Mouse (Mus musculus) heart, adult 2 months (tissue): ENCODE data around the gene Slc6a6. TPM values are rescaled to one million over a fixed set of nuclear protein-coding genes. Genes with fewer than 3 reads are reported as not detected.
A peak's percentile ranks its signal among the peaks of the same experiment; 100 is the strongest.

Experiments
- DNase-seq, 2 experiments: peaks; one replicate each; pipeline ENCODE4 v3.0.0; 2021
- H3K27ac ChIP-seq: fragments of 200-600 bp; 2 replicates; pipeline ENCODE4 v1.8.1; 2022
- H3K27me3 ChIP-seq: fragments of 200-500 bp; 2 replicates; pipeline ENCODE4 v1.6.1; 2012; ENCODE audit warnings: mild to moderate bottlenecking, low read length, inconsistent platforms, mixed read lengths; ENCODE audit not compliant: control insufficient read depth, insufficient read depth
- H3K36me3 ChIP-seq: fragments of 200-500 bp; 2 replicates; pipeline ENCODE4 v1.6.1; 2012; ENCODE audit warnings: low read length, inconsistent platforms; ENCODE audit not compliant: control insufficient read depth, insufficient read depth
- H3K4me1 ChIP-seq: fragments of 200-500 bp; 2 replicates; pipeline ENCODE4 v1.6.1; 2011; ENCODE audit warnings: low read length; ENCODE audit not compliant: control insufficient read depth, insufficient read depth
- H3K4me3 ChIP-seq: fragments of 200-600 bp; 2 replicates; pipeline ENCODE4 v1.8.1; 2022
- H3K79me2 ChIP-seq: fragments of 200-500 bp; replicated peaks from 2 replicates; pipeline ENCODE4 v1.6.1; 2012; ENCODE audit warnings: mild to moderate bottlenecking, inconsistent platforms, low read length, moderate library complexity, mixed read lengths; ENCODE audit not compliant: control insufficient read depth, insufficient read depth
- H3K9ac ChIP-seq: fragments of 200-500 bp; 2 replicates; pipeline ENCODE4 v1.6.1; 2012; ENCODE audit warnings: low read depth, mild to moderate bottlenecking, control low read depth, inconsistent platforms, low read length, mixed read lengths
- CTCF ChIP-seq: fragments of 200-600 bp; IDR thresholded peaks from 2 replicates; pipeline ENCODE4 v1.8.1; 2022; ENCODE audit warnings: antibody characterized with exemption, mild to moderate bottlenecking, moderate library complexity
- EP300 ChIP-seq: fragments of 200-500 bp; IDR thresholded peaks from 2 replicates; pipeline ENCODE4 v1.6.1; 2011; ENCODE audit warnings: low read depth, low read length, control low read depth; ENCODE audit not compliant: insufficient read depth
- POLR2A ChIP-seq: fragments of 200-500 bp; IDR thresholded peaks from 2 replicates; pipeline ENCODE4 v1.6.1; 2011; ENCODE audit warnings: mild to moderate bottlenecking, low read depth, low read length, control low read depth; ENCODE audit not compliant: insufficient read depth
- WGBS: fragments of 180-500 bp; shearing (Covaris S2); methylation state at CpG from one replicate; pipeline ENCODE4 v1.1.7; 2018; 5-methylcytosine and 5-hydroxymethylcytosine counted together
- intact Hi-C: fragments of 180-260 bp; cut with DNase I; formaldehyde crosslinking; loops from one replicate; pipeline ENCODE4 v1.15.1; 2025
- polyA plus RNA-seq: library from polyadenylated mRNA; depleted of rRNA; stranded (reverse); fragments of >200 nt; gene quantifications from 2 replicates; pipeline ENCODE4 v1.2.3, GENCODE M21; 2012
- total RNA-seq, 2 experiments: library from RNA; stranded (reverse); gene quantifications; 2 replicates each; pipeline ENCODE4 v1.2.3; 2021

The Slc6a6 gene
- total and polyA plus RNA-seq, 3 experiments: 56.4 to 96.9 (median 86.2) TPM

DNA sequence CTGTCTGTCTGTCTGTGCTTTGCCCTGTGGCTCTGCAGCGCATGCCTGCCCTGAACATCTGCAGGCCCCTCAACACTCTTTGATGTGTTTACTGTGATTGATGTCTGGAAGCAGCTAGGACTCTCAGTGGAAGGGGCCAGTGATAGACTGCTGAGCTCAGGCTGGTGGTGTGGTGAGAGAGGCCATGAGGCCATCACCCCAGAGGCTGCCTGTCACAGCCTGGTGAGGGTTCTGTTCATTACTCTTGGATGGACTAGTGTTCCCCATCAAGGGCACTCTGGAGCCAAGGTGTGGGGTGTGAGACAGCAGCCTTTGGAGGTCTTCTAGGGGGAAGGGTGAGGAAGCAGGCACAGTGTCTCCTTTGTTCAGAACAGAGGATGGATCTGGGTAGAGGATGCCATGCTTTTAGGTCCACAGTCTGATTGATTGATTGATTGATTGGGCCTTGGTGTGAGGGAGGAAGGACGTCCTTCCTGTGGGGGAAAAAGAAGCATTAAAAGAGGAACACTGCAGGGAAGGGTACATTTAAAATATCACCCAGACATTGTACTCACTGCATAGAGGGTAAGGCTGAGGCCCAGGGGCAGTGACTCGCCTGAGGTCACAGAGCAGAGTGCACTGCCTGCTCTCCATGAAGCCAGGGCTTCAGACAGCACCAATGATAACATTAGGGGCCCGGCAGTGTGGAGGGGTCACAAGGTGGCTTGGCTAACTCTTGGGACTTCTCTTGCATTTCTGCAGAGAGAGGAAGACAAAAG, 28.4 kb downstream of the Slc6a6 start:
- Histone ChIP-seq H3K27ac (peak overlapping the region; percentile 23), H3K27me3 (no peaks in the 10 kb centered on the region), H3K4me3 (no peak overlapping the region), H3K79me2 (no peaks in the 10 kb centered on the region), H3K9ac (0 out of 2 replicates have a peak overlapping the region, but pooled peaks have one; percentile 8), H3K36me3 (peaks cover 19% of the 10 kb centered on the region), H3K4me1 (peaks cover 21% of the 10 kb centered on the region)
- peak in 1 of 2 experiments; percentile 21 for DNase-seq
- no peak for TF ChIP-seq EP300
- no peak for TF ChIP-seq CTCF
- TF ChIP-seq POLR2A: no peak
- 66% methylated on average over 4 of the region's 4 CpGs for WGBS
- intact Hi-C loops: no loop called here

DNA sequence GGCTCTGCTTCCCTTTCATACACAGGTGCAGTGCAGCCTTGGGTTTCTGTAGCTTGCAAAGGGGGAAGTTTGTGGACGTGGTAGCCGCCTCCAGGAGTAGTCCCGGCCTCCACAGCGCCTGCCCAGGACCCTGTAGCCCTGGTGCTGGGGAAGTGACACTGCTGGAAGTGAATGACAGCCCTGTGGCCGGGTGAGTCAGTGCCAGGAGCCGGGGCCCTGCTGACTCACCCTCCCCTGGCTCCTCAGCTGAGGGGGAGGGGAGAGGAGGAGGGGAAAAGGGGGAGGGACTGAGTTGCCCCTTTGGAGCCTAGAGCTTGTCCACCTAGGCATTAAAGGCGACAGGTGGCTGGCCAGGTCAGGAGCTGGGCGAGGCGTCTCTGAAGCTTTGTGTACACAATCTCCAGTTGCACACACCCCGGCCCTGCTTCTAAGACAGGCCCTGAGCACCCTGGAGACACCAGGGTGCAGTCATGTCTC, 29.0 kb downstream of the Slc6a6 start:
- H3K4me3 ChIP-seq: no peak overlapping the region

GRCm38 (mm10) chr6:91713370-91713896, 29.6 kb downstream of the Slc6a6 start:
- Histone ChIP-seq H3K4me3 (no peak overlapping the region), H3K79me2 (no peaks in the 10 kb centered on the region), H3K9ac (no peak overlapping the region), H3K36me3 (peaks cover 20% of the 10 kb centered on the region), H3K27ac (peak overlapping the region; percentile 43; the same call in 1 of the 2 replicates), H3K27me3 (no peaks in the 10 kb centered on the region), H3K4me1 (peaks cover 25% of the 10 kb centered on the region)
- WGBS: 62% methylated on average over 5 of the region's 5 CpGs
- DNase-seq: peak in 1 of 2 experiments; percentile 23
- no peak for TF ChIP-seq POLR2A
- no peak for TF ChIP-seq EP300
- TF ChIP-seq CTCF: no peak
- intact Hi-C loops: no loop called here

More for the DNA sequence above, 29.0 kb downstream of the Slc6a6 start:
- peak; percentile 62 to 81 for DNase-seq
- Histone ChIP-seq H3K27ac (peak overlapping the region; percentile 43), H3K27me3 (no peaks in the 10 kb centered on the region), H3K4me1 (peaks cover 21% of the 10 kb centered on the region), H3K9ac (no peak overlapping the region), H3K79me2 (no peaks in the 10 kb centered on the region), H3K36me3 (peaks cover 19% of the 10 kb centered on the region)
- WGBS: 47% methylated on average over 10 of the region's 10 CpGs
- TF ChIP-seq CTCF: no peak
- TF ChIP-seq POLR2A: no peak
- peak; percentile 41; the same call in 1 of the 2 replicates for TF ChIP-seq EP300
- intact Hi-C loops: no loop called here

- intact Hi-C loops: loop anchor here (2.0 kb wide), 2 partner anchors 22 to 30 kb away; partner anchors contain the start of gene Slc6a6
- Histone ChIP-seq H3K36me3 (peaks cover 22% of the 10 kb centered on the region), H3K79me2 (no peaks in the 10 kb centered on the region), H3K9ac (no peak overlapping the region), H3K27ac (peak overlapping the region; percentile 45), H3K4me3 (no peak overlapping the region), H3K4me1 (peaks cover 38% of the 10 kb centered on the region), H3K27me3 (no peaks in the 10 kb centered on the region)
- DNase-seq: peak; percentile 60 to 81
- TF ChIP-seq EP300 (peak; percentile 94), CTCF (no peak), POLR2A (peak; percentile 36; the same call in 1 of the 2 replicates)
- 30% methylated on average over 8 of the region's 8 CpGs for WGBS
These were observed 31.2 kb downstream of the Slc6a6 start for GRCm38 (mm10) chr6:91715023-91715422.

GRCm38 (mm10) chr6:91715988-91716810, 32.3 kb downstream of the Slc6a6 start:
- no peak for TF ChIP-seq EP300
- TF ChIP-seq POLR2A: no peak
- TF ChIP-seq CTCF: no peak
- 65% methylated on average over 6 of the region's 6 CpGs for WGBS
- H3K79me2 ChIP-seq: no peaks in the 10 kb centered on the region
- H3K36me3 ChIP-seq: peaks cover 25% of the 10 kb centered on the region
- peaks cover 43% of the 10 kb centered on the region for H3K4me1 ChIP-seq
- peak overlapping the region; percentile 72 for H3K27ac ChIP-seq
- peak in 1 of 2 experiments; percentile 51 for DNase-seq
- H3K27me3 ChIP-seq: no peaks in the 10 kb centered on the region
- no peak overlapping the region; the same call in 1 of the 2 replicates for H3K9ac ChIP-seq
- no peak overlapping the region for H3K4me3 ChIP-seq
- intact Hi-C loops: loop anchor here (2.0 kb wide), 2 partner anchors 21 to 31 kb away; partner anchors contain the start of gene Slc6a6
